Mouse (Mus musculus) MEL (cell line): ENCODE results near the gene Larp1b.

Experiments
- BHLHE40 ChIP-seq: IDR thresholded peaks from 2 replicates; pipeline ENCODE4 v1.6.1; 2012; ENCODE audit warnings: low read depth, mild to moderate bottlenecking, inconsistent platforms, low read length, improper control_type of control experiment, borderline replicate concordance
- CTCF ChIP-seq, 3 experiments: IDR thresholded peaks in 2 of 3; conservative IDR thresholded peaks in 1 of 3; 2 replicates each; pipeline ENCODE4 v1.5.1; 2011 to 2012; ENCODE audit warnings: low read length in 3 of 3, low read depth in 2 of 3, mild to moderate bottlenecking in 2 of 3, improper control_type of control experiment in 1 of 3, inconsistent platforms in 1 of 3, mixed read lengths in 1 of 3, moderate library complexity in 1 of 3; ENCODE audit not compliant: control insufficient read depth in 1 of 3, insufficient read depth in 1 of 3, poor library complexity in 1 of 3, severe bottlenecking in 1 of 3
- ELF1 ChIP-seq: IDR thresholded peaks from 2 replicates; pipeline ENCODE4 v1.6.1; 2014; ENCODE audit warnings: low read depth, mild to moderate bottlenecking, inconsistent platforms, low read length, improper control_type of control experiment, moderate library complexity
- GATA1 ChIP-seq: IDR thresholded peaks from 2 replicates; pipeline ENCODE4 v1.6.1; 2011; ENCODE audit warnings: low read depth, low read length, improper control_type of control experiment
- HCFC1 ChIP-seq: IDR thresholded peaks from 2 replicates; pipeline ENCODE4 v1.6.1; 2012; ENCODE audit warnings: low read depth, mild to moderate bottlenecking, inconsistent platforms, low read length, improper control_type of control experiment, moderate library complexity
- MYC ChIP-seq: IDR thresholded peaks from 2 replicates; pipeline ENCODE4 v1.6.1; 2011; ENCODE audit warnings: low read depth, mild to moderate bottlenecking, low read length, improper control_type of control experiment, moderate library complexity
- POLR2A ChIP-seq, 2 experiments: IDR thresholded peaks; 2 replicates each; pipeline ENCODE4 v1.6.1; 2011 to 2012; ENCODE audit warnings: low read length in 2 of 2, mild to moderate bottlenecking in 2 of 2, control low read depth in 1 of 2, improper control_type of control experiment in 1 of 2, low read depth in 1 of 2, moderate library complexity in 1 of 2; ENCODE audit not compliant: control insufficient read depth in 1 of 2, insufficient read depth in 1 of 2, poor library complexity in 1 of 2
- RAD21 ChIP-seq: IDR thresholded peaks from 2 replicates; pipeline ENCODE4 v1.6.1; 2011; ENCODE audit warnings: mild to moderate bottlenecking, low read depth, low read length, improper control_type of control experiment
- UBTF ChIP-seq: IDR thresholded peaks from 2 replicates; pipeline ENCODE4 v1.6.1; 2012; ENCODE audit warnings: low read depth, mild to moderate bottlenecking, inconsistent platforms, low read length, improper control_type of control experiment, moderate library complexity, borderline replicate concordance; ENCODE audit not compliant: insufficient read depth
- USF1 ChIP-seq: IDR thresholded peaks from 2 replicates; pipeline ENCODE4 v1.6.1; 2014; ENCODE audit warnings: low read depth, mild to moderate bottlenecking, inconsistent platforms, low read length, improper control_type of control experiment, moderate library complexity
- ZKSCAN1 ChIP-seq: IDR thresholded peaks from 2 replicates; pipeline ENCODE4 v1.6.1; 2012; ENCODE audit warnings: low read depth, mild to moderate bottlenecking, inconsistent platforms, low read length, improper control_type of control experiment, moderate library complexity

DNA sequence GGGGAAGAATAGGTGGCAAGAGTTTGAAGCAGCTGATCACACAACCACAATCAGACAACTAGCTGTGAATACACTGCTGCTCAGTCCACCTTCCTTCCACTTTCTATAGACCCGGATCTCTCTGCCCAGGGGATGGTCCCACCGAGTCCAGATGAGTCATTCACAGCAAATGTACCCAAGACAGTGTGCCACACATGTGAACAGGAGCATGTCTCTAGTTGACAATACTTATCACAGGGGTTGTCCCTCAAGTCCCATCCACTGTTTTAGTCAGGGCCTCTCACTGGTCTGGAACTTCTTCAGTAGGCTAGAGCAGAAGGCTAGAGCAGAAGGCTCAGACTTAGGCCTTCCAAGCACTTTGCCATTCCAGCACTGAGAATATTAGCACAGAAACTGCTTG is 113.1 kb downstream of the Larp1b start:
- TF ChIP-seq BHLHE40 = no peak
- no peak for TF ChIP-seq CTCF (IDR thresholded peaks at IDR 0.05 in 2 of 3, conservative IDR thresholded peaks at IDR 0.05 in 1 of 3; ENCODE audit: control insufficient read depth in 1 of 3, insufficient read depth in 1 of 3, low read depth in 2 of 3, low read length in 3 of 3, poor library complexity in 1 of 3, severe bottlenecking in 1 of 3)
- TF ChIP-seq RAD21 = no peak
- no peak for TF ChIP-seq MYC
- no peak for TF ChIP-seq POLR2A (IDR thresholded peaks at IDR 0.05; ENCODE audit: control insufficient read depth in 1 of 2, insufficient read depth in 1 of 2, low read depth in 1 of 2, low read length in 2 of 2, poor library complexity in 1 of 2)
- TF ChIP-seq ZKSCAN1 = no peak
- no peak for TF ChIP-seq ELF1
- no peak for TF ChIP-seq UBTF
- no peak for TF ChIP-seq HCFC1
- TF ChIP-seq USF1 = no peak
- TF ChIP-seq GATA1 = no peak
